Mouse (Mus musculus) liver, embryonic 13.5 days (tissue): ENCODE measurements around the gene Cdkn2a. TPM values are rescaled to one million over a fixed set of nuclear protein-coding genes. Genes with fewer than 3 reads are reported as not detected.

Experiments
- ATAC-seq: fragments of 200-750 bp; cut with Nextera tagmentation; 2 replicates; pipeline ENCODE4 v1.8.0; 2017; ENCODE audit warnings: low read depth, mild to moderate bottlenecking, moderate number of reproducible peaks, moderate library complexity
- DNase-seq: peaks from one replicate; pipeline ENCODE4 v3.0.0; 2022
- H3K27ac ChIP-seq: fragments of 300-500 bp; sonication (generic); 2 replicates; pipeline ENCODE4 v1.5.1; 2015; ENCODE audit warnings: moderate library complexity, mild to moderate bottlenecking, inconsistent platforms
- H3K27me3 ChIP-seq: fragments of 300-500 bp; sonication (generic); 2 replicates; pipeline ENCODE4 v1.6.1; 2015; ENCODE audit warnings: mild to moderate bottlenecking, inconsistent platforms
- H3K36me3 ChIP-seq: fragments of 300-500 bp; sonication (generic); 2 replicates; pipeline ENCODE4 v1.6.1; 2015; ENCODE audit warnings: mild to moderate bottlenecking, inconsistent platforms
- H3K4me1 ChIP-seq: fragments of 300-500 bp; sonication (generic); replicated peaks from 2 replicates; pipeline ENCODE4 v1.6.1; 2015; ENCODE audit warnings: inconsistent platforms
- H3K4me2 ChIP-seq: fragments of 300-500 bp; sonication (generic); 2 replicates; pipeline ENCODE4 v1.6.1; 2015; ENCODE audit warnings: inconsistent platforms, mild to moderate bottlenecking, moderate library complexity
- H3K4me3 ChIP-seq: fragments of 300-500 bp; sonication (generic); replicated peaks from 2 replicates; pipeline ENCODE4 v1.5.1; 2015; ENCODE audit warnings: mild to moderate bottlenecking, inconsistent platforms
- H3K9ac ChIP-seq: fragments of 300-500 bp; sonication (generic); 2 replicates; pipeline ENCODE4 v1.6.1; 2015; ENCODE audit warnings: mild to moderate bottlenecking, inconsistent platforms
- H3K9me3 ChIP-seq: fragments of 300-500 bp; sonication (generic); replicated peaks from 2 replicates; pipeline ENCODE4 v1.6.1; 2016; ENCODE audit warnings: inconsistent platforms
- WGBS: fragments of 180-500 bp; shearing (Covaris S2); methylation state at CpG from one replicate; pipeline ENCODE4 v1.1.7; 2015; ENCODE audit not compliant: insufficient replicate concordance; 5-methylcytosine and 5-hydroxymethylcytosine counted together
- polyA plus RNA-seq: library from polyadenylated mRNA; unstranded; fragments of >200 nt; fragmentation: Nextera tagmentation; extraction: Ambion mirVana; gene quantifications from 2 replicates; pipeline ENCODE4 v1.2.1, GENCODE M21; 2015

Cdkn2a gene
- polyA plus RNA-seq, 1 experiment from 2014 or later, result not detected

DNA sequence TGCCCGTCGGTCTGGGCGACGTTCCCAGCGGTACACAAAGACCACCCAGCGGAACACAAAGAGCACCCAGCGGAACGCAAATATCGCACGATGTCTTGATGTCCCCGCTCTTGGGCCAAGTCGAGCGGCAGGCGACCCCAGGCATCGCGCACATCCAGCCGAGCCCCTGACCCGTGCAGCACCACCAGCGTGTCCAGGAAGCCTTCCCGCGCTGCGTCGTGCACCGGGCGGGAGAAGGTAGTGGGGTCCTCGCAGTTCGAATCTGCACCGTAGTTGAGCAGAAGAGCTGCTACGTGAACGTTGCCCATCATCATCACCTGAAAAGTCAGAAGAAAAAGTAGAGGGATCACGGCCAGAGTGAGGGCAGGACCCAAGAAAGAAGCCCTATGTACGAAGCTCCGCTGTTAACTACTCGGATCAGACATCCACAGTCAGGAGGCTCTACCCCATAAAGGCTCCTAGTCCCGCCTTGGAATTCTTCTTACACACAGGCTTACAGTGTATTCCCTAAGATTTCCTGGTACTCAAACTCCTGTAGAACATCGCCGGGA, 17.7 kb downstream of the Cdkn2a start:
- Histone ChIP-seq H3K4me3 (no peak overlapping the region), H3K9me3 (no peaks in the 10 kb centered on the region), H3K36me3 (no peaks in the 10 kb centered on the region), H3K27ac (no peak overlapping the region), H3K27me3 (peaks cover 98% of the 10 kb centered on the region), H3K4me1 (no peaks in the 10 kb centered on the region), H3K9ac (no peak overlapping the region), H3K4me2 (no peak overlapping the region)
- DNase-seq (no peak), ATAC-seq (no peak)
- WGBS, result 3% methylated on average over 37 of the region's 37 CpGs

- Histone ChIP-seq H3K4me1 (no peaks in the 10 kb centered on the region), H3K9me3 (no peaks in the 10 kb centered on the region), H3K27ac (no peak overlapping the region), H3K36me3 (no peaks in the 10 kb centered on the region), H3K4me3 (no peak overlapping the region), H3K4me2 (no peak overlapping the region), H3K9ac (no peak overlapping the region), H3K27me3 (peaks cover 96% of the 10 kb centered on the region)
- ATAC-seq, result no peak
- DNase-seq, result no peak
- WGBS, result 2% methylated on average over 25 of the region's 25 CpGs
Measured at GRCm38 (mm10) chr4:89275811-89276584, 18.5 kb downstream of the Cdkn2a start.

DNA sequence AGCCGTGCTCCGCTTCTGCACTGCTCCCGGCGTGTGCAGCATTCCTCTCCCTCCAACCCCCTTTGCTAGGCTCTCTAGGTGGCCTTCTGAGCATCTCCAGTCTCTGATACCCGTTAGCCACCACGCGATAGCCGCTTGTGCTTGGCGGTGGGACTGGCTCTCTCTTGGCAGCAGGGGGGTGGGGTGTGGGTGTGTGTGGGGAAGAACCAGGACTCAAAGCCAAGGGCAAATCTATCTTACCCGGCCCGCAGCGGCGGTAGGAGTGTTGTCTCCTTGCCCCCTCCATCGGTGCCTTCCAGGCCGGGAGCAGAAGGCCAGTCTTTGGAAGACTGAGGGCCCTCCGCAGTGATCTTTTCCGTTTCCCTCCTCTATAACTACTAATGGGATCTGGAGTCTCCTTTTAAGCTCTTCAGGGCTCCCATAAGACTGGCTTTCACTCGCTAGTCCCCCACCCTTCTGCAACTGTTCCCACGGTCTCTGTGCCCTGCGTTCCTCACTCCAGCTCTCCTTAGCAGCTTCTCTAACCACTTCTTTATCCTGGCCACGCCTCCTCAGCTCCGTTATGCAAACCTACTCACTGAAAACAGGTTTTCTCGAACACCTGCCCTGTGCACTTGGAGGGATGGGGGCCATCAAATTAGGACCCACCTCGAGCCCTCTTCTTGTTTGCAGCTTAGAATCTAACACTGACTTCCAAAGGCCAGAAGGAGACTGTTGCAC, 19.5 kb downstream of the Cdkn2a start:
- 2% methylated on average over 24 of the region's 24 CpGs for WGBS
- Histone ChIP-seq H3K36me3 (no peaks in the 10 kb centered on the region), H3K4me3 (no peak overlapping the region)

GRCm38 (mm10) chr4:89274006-89274405, 20.4 kb downstream of the Cdkn2a start:
- no peak for ATAC-seq
- Histone ChIP-seq H3K4me3 (no peak overlapping the region), H3K4me2 (no peak overlapping the region)

More for the DNA sequence above, 19.5 kb downstream of the Cdkn2a start:
- Histone ChIP-seq H3K27me3 (peaks cover 92% of the 10 kb centered on the region), H3K27ac (no peak overlapping the region), H3K9me3 (no peaks in the 10 kb centered on the region), H3K4me1 (no peaks in the 10 kb centered on the region), H3K9ac (no peak overlapping the region), H3K4me2 (no peak overlapping the region)
- DNase-seq, result no peak
- ATAC-seq, result no peak

DNA sequence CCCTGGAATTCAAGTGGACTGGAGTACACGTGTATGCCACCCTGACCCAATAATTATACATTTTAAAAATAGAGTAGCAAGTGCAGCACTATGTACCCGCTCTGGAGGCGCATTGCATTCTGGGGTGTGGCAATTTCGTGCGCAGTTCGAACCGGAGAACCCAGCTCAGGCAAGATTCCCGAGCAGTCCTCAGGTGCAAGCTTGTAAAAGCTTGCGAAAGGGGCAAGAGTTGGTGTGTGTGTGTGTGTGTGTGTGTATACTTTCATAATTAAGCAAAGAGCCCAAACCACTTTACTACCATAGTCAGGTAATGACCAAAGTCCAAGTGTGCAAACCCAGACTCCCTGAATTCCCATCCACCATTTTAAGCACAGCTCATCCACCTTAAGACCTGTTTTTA, 20.9 kb downstream of the Cdkn2a start:
- WGBS, result 1% methylated on average over 9 of the region's 9 CpGs
- Histone ChIP-seq H3K36me3 (no peaks in the 10 kb centered on the region), H3K9ac (no peak overlapping the region), H3K27me3 (peaks cover 81% of the 10 kb centered on the region), H3K9me3 (no peaks in the 10 kb centered on the region), H3K27ac (no peak overlapping the region), H3K4me2 (no peak overlapping the region), H3K4me1 (no peaks in the 10 kb centered on the region), H3K4me3 (no peak overlapping the region)
- DNase-seq (no peak), ATAC-seq (no peak)

More at GRCm38 (mm10) chr4:89274006-89274405, 20.4 kb downstream of the Cdkn2a start:
- no peaks in the 10 kb centered on the region for H3K9me3 ChIP-seq
- WGBS, result 2% methylated on average over 14 of the region's 14 CpGs
- no peak overlapping the region for H3K9ac ChIP-seq
- H3K4me1 ChIP-seq, result no peaks in the 10 kb centered on the region
- DNase-seq, result no peak
- peaks cover 85% of the 10 kb centered on the region for H3K27me3 ChIP-seq
- no peak overlapping the region for H3K27ac ChIP-seq
- H3K36me3 ChIP-seq, result no peaks in the 10 kb centered on the region

DNA sequence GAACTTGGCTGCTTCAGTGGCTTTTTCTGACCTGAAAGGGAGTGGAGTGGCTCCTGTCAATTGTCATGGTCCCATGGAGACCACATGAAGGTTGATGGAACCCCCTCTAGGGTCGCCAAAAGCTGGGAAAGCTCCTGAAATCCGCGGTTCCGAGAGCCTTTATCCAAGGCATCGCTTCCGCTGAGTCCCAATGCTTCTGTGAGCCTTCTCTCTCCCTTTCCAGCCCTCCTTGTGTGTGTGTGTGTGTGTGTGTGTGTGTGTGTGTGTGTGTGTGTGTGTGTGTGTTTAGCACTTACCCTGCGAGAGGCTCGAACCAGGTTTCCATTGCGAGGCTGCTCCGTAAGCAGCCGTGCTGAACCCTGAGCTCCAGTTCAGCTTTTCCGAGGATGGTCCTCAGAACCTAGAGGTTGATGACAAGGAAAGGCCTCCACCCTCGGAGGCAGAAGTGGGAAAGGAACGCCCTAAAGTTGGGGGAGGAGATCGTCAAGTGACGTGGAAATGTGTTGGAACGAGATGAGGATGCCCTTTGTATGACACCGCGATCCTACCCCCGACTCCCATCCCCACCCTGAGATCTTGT, 21.4 kb downstream of the Cdkn2a start:
- WGBS, result 4% methylated on average over 20 of the region's 20 CpGs
- no peak overlapping the region for H3K4me2 ChIP-seq

DNA sequence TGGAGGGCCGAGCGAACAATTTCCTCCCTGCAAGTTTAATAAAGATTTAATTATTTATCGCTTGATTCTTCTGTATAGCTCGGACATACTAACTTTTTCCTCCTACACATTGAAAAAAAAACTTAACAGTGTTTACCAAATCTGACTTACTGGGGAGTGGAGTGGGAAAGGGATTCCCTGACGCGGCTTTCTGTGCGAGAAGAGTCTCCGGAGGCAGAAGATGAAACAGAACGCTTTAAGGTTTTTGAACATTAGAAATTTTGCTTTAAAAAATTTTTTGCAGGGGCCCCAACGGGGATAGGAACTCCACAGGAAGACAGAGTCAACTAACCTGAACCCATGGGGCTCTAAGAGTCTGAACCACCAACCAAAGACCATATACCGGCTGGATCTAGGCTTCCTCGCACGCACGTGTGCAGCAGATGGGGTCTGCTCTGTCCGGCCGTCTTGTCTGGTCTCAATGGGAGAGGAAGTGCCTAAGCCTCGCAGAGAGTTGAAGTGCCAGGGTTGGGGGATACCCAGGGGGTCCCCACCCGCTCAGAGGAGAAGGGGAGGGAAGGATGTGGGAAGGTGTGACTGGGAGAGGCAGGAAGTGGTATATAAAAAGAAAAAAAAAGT, 22.2 kb downstream of the Cdkn2a start:
- Histone ChIP-seq H3K36me3 (no peaks in the 10 kb centered on the region), H3K27ac (no peak overlapping the region), H3K27me3 (peaks cover 72% of the 10 kb centered on the region), H3K4me2 (no peak overlapping the region), H3K4me1 (no peaks in the 10 kb centered on the region), H3K9ac (no peak overlapping the region), H3K4me3 (no peak overlapping the region), H3K9me3 (no peaks in the 10 kb centered on the region)
- no peak for ATAC-seq
- 5% methylated on average over 18 of the region's 18 CpGs for WGBS
- no peak for DNase-seq

More for the DNA sequence above, 21.4 kb downstream of the Cdkn2a start:
- H3K4me3 ChIP-seq, result no peak overlapping the region
- no peaks in the 10 kb centered on the region for H3K9me3 ChIP-seq
- H3K9ac ChIP-seq, result no peak overlapping the region
- ATAC-seq (no peak), DNase-seq (no peak)
- no peaks in the 10 kb centered on the region for H3K4me1 ChIP-seq
- peaks cover 77% of the 10 kb centered on the region for H3K27me3 ChIP-seq
- H3K36me3 ChIP-seq, result no peaks in the 10 kb centered on the region
- no peak overlapping the region for H3K27ac ChIP-seq

DNA sequence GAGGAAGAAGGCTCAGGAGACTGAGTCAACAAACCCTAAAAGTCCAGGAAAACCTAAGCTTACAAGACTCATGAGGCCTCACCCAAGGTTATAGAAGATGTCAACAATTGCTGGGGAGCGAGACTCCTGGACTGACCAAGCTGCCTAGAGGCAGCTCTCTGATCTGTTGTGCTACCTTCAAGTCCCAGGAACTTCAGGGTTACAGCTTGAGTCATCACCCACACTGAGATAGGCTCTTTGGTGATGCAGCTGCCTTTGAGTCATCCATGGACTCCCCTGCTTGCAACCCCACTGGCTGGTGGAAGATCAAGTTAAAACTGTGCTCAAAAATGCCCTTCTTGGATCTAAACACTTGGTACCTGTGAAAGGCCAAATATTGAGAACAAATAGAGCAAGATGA, 36.7 kb downstream of the Cdkn2a start:
- H3K4me3 ChIP-seq, result no peak overlapping the region

GRCm38 (mm10) chr4:89234446-89234845, 60.0 kb downstream of the Cdkn2a start:
- no peak for DNase-seq
- no peak overlapping the region for H3K27ac ChIP-seq
- H3K36me3 ChIP-seq, result no peaks in the 10 kb centered on the region
- no peaks in the 10 kb centered on the region for H3K27me3 ChIP-seq
- no peak overlapping the region for H3K4me2 ChIP-seq
- ATAC-seq, result no peak
- no peaks in the 10 kb centered on the region for H3K4me1 ChIP-seq
- no peaks in the 10 kb centered on the region for H3K9me3 ChIP-seq
- 83% methylated on average over 8 of the region's 8 CpGs for WGBS
- H3K4me3 ChIP-seq, result no peak overlapping the region
- H3K9ac ChIP-seq, result no peak overlapping the region

More for the DNA sequence above, 36.7 kb downstream of the Cdkn2a start:
- Histone ChIP-seq H3K4me1 (no peaks in the 10 kb centered on the region), H3K9ac (no peak overlapping the region), H3K27ac (no peak overlapping the region), H3K9me3 (no peaks in the 10 kb centered on the region), H3K27me3 (no peaks in the 10 kb centered on the region), H3K4me2 (no peak overlapping the region), H3K36me3 (no peaks in the 10 kb centered on the region)
- ATAC-seq (no peak), DNase-seq (no peak)
- WGBS, result 61% methylated on average over 1 of the region's 1 CpGs
